Mouse (Mus musculus): ENCODE results near the gene Kcna6. TPM values are rescaled to one million over a fixed set of nuclear protein-coding genes. Genes with fewer than 3 reads are reported as not detected.
A peak's percentile ranks its signal among the peaks of the same experiment; 100 is the strongest.

Gene Kcna6
- total RNA-seq, 2 experiments from 2014 or later = 3.9 to 4.0 TPM

DNA sequence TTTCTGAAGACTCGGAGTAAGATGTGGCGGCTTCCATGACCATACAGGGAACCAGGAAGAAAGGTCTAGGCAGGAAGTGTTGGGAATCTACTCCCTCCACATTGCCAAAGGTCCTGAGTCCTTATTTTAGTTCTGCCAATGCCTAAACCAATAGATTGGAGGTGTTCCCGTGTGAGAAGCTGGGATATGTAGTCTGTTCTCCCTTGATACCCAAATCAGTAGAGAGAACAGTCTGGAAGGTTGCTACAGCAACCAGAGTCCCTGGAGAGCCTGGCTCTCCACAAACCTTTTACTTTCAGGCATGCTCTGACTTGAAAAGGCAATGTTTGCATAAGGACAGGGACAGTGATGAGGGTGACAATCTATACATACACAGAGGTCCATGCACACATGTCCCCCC, 4.7 kb downstream of the Kcna6 start:
- no peak for DNase-seq

DNA sequence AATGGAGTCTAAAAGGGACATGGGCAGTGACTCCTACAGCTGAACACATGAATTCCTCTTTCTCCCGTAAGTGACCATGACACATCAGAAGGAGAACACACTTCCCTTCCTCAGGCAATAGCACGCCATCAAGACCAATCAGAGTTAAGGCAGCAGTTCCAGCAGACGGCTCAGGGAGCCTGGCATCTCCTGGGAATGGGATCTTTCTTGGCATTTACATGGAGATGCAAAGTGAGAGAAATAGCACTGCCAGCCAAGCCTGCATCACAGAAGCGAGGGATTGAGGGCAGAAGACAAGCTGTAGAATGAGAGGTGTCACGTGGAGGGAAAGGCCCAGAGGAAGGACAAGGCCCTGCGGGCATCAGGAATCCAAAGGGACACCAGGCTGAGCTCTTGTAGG, 7.8 kb downstream of the Kcna6 start:
- no peak for DNase-seq

DNA sequence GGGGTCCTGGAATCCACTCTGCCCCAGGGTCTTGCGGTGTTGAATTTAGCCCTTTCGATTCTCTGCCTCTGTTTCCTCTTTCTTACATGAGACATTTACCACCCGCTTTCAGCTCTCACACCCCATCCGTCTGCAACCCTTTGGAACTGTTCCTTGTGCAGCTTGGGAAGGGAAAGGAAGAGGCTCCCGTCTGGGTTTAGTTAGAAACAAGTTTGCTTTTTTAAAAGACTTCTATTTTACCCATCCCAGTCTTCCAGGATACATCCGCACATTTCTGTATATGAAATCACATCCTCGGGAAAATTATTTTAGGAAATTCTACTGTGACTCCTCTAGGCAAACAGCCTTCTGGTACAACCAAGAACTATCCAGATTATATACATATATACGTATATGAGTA, 11.7 kb downstream of the Kcna6 start:
- DNase-seq = no peak

DNA sequence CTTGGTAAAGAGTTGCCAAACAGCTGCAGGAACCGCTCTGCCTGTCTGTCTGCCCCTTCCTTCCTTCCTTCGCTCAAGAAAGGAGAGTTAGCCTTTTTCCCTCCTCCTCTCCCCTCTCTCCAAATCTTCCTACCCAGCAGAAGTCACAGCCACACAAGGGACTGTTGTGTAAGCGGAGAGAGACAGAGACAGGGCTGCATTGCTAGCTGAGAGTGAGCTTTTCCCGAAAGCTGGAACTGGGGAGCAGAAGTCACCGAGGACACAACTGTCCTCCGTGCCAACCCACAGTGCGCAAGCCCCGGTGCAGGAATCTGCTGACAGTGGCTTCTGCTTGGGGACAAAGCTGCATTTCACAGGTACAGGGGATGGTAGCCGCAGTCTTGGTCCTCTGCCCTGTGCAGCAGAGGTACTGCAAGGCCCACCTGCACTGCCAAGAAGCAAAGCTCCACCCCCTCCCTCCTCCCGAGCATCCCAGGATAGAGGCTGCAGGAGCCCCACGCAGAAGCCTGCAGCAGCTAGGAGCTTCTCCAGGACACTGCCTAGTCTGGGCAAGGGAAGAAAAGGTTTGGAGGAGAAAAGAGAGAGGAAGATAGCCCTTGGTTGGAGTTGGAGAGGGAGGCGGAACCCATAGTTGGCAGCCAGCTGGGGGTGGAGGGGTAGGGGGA, 21.9 kb downstream of the Kcna6 start:
- DNase-seq = no peak

DNA sequence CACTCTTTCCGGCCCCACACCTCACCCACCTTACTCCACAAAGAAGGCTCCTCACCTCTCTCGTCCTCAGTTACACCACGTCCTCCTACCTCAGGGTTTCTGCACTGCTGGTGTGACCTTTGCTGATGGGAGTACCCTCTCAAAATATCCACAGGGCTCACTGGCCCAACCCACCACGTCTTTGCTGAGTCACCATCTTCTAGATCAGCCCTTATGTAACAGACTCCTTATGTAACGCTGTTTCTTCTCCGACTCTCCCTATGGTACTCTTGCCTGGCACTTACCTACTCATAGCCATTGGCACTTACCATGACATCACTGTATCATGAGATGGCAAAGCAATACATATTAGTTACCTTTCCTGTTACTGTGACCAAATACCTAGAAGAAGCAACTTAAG, 27.9 kb downstream of the Kcna6 start:
- DNase-seq = no peak

DNA sequence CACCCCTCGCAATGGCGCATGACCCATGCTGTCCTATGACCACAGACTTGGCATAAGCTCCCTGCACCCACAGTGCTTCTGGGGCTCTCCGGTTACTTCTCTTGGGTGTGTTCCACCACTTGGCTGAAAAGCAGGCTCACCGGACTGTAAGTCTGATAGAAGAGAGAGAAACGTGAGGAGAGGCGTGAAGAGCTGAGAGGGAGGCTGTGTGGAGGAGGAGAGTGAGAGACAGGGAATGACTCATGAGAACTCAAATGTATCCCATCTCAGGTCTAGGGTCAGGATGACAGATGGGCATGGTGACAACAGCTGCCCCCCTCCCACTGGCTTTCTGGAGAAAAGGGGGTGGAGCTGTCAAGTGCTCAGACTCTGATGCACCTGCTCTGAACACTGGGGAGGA, 34.5 kb downstream of the Kcna6 start:
- DNase-seq = no peak

DNA sequence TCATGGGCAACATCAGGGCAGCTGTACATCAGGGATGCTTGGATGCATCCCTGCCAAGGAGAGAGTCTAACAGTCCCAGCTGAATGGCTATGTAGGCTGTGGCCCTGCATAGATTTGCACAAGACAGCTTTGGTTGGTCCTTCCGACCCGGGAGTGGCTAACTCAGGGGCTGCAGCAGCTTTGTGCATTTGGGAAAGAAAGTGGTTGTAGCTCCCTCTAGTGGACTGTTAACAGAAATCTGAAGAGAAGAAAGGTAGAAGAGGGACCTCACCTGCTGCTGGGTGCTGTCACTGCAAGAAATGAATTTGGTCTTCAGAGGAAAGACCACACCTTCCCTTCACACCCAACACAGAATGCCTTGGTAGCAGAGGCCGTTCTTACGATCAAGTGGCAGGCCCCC, 36.0 kb downstream of the Kcna6 start:
- no peak for DNase-seq

DNA sequence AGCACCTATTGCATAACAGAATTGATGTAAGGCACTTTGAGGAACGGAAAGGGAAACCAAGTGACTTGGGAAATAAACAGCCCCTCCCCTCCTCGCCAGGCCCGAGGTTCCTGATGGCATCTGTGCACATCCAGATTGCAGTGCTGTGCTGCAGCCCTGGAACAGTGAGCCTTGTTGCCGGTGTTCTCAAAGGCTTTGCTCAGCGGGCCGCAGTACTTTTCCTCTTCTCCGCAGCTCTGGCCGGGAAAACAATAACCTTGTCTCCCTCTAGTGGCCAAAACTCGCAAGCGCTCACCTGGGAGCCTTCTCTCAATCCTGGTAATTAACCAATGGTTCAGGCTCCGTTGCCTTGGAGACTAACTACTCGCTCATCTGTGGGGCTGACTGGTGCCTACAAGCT, 38.4 kb downstream of the Kcna6 start:
- DNase-seq = peak; percentile 64

DNA sequence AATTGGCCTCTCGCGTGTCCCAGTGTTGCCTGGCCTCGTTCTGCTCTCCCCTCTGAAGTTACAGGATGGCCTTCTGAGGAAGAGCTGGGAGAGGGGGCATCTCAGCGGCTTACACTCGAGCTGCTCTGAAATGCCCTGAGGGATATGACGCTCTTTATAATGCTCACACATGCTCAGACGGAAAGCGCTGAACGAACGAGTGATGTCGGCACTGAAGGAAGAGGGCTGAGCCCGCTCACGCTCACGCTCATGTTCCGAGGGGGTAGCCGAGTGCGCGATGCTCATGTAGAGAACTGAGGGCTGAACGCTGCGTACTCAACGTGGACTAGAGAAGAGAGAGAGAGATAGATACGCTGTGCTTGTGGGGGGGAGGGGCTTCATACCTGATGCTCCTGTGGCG, 39.3 kb downstream of the Kcna6 start:
- DNase-seq = no peak

DNA sequence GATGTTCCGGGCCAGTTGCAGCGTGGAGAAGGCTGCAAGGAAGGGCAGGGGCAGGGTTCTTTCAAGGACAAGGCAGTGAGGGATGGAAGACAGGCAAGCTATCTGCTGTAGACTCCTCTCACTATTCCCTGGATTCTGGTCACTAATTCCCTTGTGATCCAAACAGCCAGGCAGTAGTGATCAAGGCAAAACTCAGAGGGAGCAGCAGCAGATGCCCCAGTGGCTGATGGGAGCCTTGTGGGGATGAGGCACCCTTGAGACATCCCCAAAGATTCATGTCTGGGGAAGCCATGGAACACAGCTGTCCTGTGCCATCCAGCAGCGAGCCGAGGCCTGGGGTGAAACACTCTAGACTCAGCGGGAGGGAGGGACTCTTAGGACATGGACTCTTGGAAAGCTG, 40.5 kb downstream of the Kcna6 start:
- no peak for DNase-seq

DNA sequence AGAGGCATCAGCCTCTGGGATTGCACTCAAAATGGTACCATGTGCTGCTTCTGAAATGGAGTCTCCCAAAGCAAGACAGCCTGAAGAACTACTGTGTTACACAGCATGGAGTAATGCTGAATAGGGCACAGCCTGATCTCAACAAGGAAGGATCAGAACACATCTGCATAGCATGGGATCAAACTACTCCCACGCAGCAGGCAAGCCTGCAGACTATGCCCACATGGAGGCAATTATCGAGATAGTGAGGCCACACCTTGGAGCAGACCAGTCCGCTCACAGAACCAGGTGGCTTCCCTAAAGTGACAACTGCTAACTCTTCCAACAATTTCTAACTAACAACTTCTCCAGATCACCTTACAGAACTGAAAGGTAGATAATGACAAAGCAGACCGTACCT, 53.4 kb downstream of the Kcna6 start:
- DNase-seq = no peak

DNA sequence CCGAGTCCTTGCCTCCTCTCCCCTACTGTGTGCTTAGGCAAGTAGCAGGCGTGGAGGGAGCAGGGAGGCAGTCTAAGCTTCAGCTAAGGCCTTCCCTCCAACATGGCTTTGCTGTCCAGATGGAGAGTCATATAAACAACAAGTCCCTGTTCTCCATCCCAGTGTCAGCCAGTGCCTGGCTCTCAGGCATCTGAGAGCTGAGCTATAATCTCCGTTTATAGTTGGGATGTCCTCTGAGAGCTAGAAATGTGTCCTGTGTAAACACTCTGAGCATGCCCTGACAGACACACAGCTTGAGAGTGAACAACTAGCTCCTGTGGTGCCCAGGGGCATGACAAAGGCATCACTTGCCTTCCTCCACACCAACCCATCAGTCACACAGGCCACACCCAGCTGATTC, 55.3 kb downstream of the Kcna6 start:
- DNase-seq = no peak

DNA sequence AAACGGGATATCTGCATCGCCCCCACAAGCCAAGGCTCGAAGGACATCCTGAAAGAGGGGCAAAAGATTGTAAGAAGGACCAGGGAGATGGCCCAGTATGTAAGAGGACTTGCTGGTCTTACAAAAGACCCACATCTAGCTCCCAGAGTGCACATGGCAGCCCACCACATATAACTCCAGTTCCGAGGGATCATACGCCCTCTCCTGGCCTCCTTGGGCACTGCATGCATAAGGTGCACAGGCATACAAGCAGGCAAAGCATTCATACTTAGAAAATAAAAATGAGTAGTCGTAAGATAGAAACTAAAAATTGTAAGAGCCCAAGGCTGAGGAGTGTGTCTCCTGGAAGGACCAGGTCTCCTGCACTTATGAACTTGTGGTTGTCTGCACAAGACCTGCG, 61.5 kb downstream of the Kcna6 start:
- DNase-seq = no peak

DNA sequence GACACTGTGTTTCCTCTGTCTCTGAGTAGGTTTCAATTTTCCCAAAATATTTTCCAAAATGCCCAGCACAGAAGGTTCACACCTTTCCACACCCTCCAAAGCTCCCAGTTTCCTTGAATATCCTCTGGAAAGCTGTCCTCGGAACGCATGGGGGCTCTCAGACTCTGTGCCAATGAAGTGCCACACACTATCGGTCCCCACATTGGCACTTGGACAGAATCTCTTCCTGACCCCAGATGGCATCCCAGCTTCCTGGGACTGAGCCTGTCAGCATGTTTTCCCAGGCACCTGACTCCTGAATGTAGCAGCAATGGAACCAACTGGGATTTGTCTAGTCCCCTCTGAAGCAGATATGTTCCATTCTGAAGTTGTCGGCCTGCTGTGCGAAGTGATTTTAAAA, 73.5 kb downstream of the Kcna6 start:
- no peak for DNase-seq

DNA sequence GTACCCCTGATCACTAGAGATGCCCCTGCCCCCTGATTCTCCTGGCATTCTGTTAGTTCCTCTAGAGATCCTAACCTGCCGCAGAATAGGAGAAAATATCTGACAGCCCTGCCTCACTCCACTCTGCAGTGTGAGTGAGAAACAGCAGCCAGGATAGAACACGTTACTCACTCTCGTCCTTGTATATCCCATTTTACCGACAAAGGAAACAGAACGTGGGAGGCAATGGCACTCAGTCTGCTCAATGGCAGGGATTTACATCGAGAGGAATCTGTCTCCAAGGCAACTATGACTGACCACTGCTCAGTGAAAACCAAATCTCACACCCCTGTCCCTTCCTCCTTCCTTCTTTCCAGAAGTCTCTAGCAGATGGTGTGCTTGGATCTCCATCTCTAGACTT, 74.4 kb downstream of the Kcna6 start:
- DNase-seq = no peak

DNA sequence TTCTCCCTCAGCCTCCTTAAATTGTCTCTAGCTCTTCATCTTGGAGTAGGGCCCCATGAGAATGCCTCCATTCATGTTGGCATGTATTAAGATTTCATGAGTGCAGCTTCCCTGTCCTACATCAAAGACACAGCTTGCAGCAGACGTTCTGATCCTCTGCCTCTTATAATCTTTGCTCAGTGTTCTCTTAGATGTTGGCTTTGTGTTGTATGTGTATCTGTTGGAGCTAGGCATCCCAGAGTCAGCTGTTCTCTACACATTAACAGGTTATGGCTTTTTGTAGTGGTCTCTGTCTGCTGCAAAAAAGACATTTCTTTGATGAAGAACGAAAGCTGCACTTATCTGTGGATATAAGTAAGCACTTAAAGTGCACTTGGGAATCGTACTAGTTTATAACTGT, 75.9 kb downstream of the Kcna6 start:
- DNase-seq = no peak

Other genes with a start within 250 kb of the Kcna6 start
- gene Kcna5, start 205.3 kb downstream of the Kcna6 start, total RNA-seq (2021) = 1 to 10 TPM; 3.7 to 6.0 TPM
- gene Kcna1, start 94.3 kb downstream of the Kcna6 start, total RNA-seq (2021) = 1 to 10 TPM; 6.3 to 7.9 TPM
- gene Ndufa9, start 108.5 kb upstream of the Kcna6 start, total RNA-seq (2021) = 100 to 1,000 TPM; 241 to 292 TPM
- not detected for gene Akap3, start 112.4 kb upstream of the Kcna6 start, total RNA-seq (2021)
- not detected for gene Dyrk4, start 181.2 kb upstream of the Kcna6 start, total RNA-seq (2021)
- gene Rad51ap1, start 198.9 kb upstream of the Kcna6 start, total RNA-seq (2021) = 10 to 100 TPM in 1 of 2 experiments, 1 to 10 TPM in 1; 7.0 to 10.1 TPM
- gene D6Wsu163e, start 199.3 kb upstream of the Kcna6 start, total RNA-seq (2021) = 10 to 100 TPM in 1 of 2 experiments, 1 to 10 TPM in 1; 8.7 to 10.3 TPM